Mouse (Mus musculus): ENCODE data around the gene P2rx2.

The P2rx2 gene

DNA sequence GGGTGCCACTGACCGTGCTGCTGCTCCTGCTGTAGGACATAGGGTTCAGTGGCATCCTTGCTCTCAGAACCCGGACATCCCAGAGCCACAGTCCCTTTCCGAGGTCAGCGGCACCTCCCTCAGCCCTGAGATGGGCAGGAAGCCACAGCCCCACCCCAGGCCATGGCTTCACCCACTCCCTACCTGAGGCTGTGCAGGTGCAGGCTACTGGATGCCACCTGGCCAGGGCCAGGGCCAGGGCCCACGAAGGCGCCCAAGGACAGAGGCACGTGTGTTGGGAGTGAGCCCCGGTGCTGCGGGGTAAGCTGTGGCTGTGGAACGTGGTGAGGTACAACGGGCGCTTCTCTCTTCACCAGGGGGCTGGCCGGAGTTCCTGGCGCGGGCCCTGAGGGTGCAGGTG is 36.1 kb upstream of the P2rx2 start:
- no peaks in the 10 kb centered on the region for H3K9me3 ChIP-seq (ENCODE audit: low read length)
- peaks cover 37% of the 10 kb centered on the region for H3K4me1 ChIP-seq (replicated peaks; ENCODE audit: low read depth, low read length)
- peak overlapping the region; percentile 77 for H3K4me3 ChIP-seq (replicated peaks; ENCODE audit: low read length)
- no peaks in the 10 kb centered on the region for H3K27me3 ChIP-seq (ENCODE audit: insufficient read depth, low read length)
- TF ChIP-seq POU5F1 (IDR thresholded peaks at IDR 0.05; ENCODE audit: borderline replicate concordance, low read length) (no peak), NANOG (IDR thresholded peaks at IDR 0.05; ENCODE audit: borderline replicate concordance, low read length) (no peak), CTCF (conservative IDR thresholded peaks at IDR 0.05; ENCODE audit: low read length) (no peak)
- peaks cover 67% of the 10 kb centered on the region for H3K36me3 ChIP-seq (ENCODE audit: insufficient read depth, low read length)

DNA sequence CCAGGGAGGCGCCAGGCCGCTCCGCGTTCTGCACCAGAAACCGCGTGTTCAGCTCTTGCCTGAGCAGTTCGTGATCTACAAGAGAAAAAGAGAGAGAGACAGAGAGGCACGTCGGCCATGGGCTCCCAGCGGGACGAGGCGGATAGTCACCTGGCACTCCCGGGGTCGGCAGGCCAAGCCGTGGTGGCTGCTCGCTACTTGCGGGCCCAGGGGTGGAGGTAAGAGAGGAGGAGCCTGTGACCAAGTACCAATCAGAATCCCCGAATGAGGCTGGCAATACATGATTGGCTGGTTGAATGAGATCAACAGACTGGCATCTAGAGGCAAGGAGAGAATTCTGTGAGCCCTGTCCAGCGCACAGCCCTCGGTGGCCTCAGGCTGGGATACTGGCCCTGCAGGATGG is 35.2 kb upstream of the P2rx2 start:
- Histone ChIP-seq H3K27me3 (ENCODE audit: insufficient read depth, low read length) (no peaks in the 10 kb centered on the region), H3K9me3 (ENCODE audit: low read length) (no peaks in the 10 kb centered on the region), H3K36me3 (ENCODE audit: insufficient read depth, low read length) (peaks cover 68% of the 10 kb centered on the region), H3K4me1 (replicated peaks; ENCODE audit: low read depth, low read length) (peaks cover 37% of the 10 kb centered on the region), H3K4me3 (replicated peaks; ENCODE audit: low read length) (peak overlapping the region; percentile 77)
- TF ChIP-seq CTCF (conservative IDR thresholded peaks at IDR 0.05; ENCODE audit: low read length) (no peak), POU5F1 (IDR thresholded peaks at IDR 0.05; ENCODE audit: borderline replicate concordance, low read length) (no peak), NANOG (IDR thresholded peaks at IDR 0.05; ENCODE audit: borderline replicate concordance, low read length) (no peak)

DNA sequence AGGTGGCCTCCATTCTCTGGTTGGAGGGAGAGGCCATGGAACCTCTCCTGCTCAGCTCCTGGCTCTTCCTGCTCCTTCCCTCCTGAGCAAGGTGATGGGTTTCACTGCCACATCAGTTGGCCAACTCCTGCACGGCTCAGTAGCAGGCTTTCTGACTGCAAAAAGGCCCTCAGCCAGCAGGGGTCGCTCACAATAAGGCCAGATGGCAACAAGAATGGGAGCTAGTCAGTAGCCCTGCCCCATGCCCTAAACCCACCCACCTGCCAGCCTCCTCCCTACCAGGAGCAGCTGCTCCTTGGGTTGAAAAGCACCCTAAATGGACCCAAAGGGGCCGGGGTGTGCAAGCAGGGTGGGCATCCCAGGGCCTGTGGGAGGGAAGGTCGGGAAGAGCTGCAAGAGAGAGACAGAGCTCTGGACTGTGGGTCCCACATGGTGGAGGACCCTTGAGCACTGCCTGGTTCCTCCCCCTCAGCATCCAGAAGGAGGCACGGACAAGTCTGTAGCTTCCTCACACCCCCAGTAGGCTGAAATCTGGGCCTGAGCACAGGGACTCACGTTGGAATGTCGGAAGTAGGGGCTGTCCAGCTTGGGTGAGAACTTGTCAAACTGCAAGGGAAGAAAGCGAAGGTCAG is 33.9 kb upstream of the P2rx2 start:
- Histone ChIP-seq H3K27me3 (ENCODE audit: insufficient read depth, low read length) (no peaks in the 10 kb centered on the region), H3K36me3 (ENCODE audit: insufficient read depth, low read length) (peaks cover 65% of the 10 kb centered on the region), H3K9me3 (ENCODE audit: low read length) (no peaks in the 10 kb centered on the region), H3K4me3 (replicated peaks; ENCODE audit: low read length) (peak overlapping the region; percentile 77), H3K4me1 (replicated peaks; ENCODE audit: low read depth, low read length) (peaks cover 37% of the 10 kb centered on the region)
- TF ChIP-seq CTCF (conservative IDR thresholded peaks at IDR 0.05; ENCODE audit: low read length) = peak; percentile 89
- TF ChIP-seq NANOG (IDR thresholded peaks at IDR 0.05; ENCODE audit: borderline replicate concordance, low read length) = no peak
- no peak for TF ChIP-seq POU5F1 (IDR thresholded peaks at IDR 0.05; ENCODE audit: borderline replicate concordance, low read length)

DNA sequence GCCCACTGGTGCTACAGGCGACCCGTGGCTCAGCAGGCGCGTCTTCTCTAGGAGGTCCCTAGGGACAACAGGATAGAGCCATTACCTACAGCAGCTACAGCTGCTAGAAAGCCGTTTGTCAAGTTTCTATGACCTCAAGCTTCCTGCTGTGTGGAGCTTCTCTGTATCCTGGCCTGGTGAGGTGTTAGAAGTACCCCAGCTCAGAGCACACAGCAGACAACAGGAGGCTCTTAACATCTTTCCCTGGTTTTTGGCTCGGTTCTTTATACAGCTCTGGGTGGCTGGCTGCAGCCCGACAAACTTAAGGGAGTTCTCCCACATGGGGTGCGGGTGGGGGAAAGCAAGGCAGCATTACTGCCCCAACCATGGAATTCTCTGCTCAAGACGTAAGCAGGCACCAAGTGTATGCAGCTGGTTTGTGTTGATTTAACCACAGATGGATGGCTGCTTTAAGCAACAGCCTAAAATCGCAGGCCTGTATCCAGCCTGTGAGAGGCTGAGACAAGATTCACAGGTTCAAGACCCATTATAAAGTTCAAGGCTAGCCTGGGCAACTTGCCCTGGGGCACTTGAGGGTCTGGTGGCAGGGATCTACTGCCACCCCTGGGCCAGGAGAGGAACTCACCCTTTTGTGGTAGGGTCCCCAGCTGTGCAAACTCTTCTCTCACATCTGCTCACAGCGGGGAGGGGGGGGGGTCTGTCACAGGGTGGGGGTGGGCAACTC is 21.0 kb upstream of the P2rx2 start:
- Histone ChIP-seq H3K9me3 (ENCODE audit: low read length) (no peaks in the 10 kb centered on the region), H3K36me3 (ENCODE audit: insufficient read depth, low read length) (peaks cover 41% of the 10 kb centered on the region), H3K4me3 (replicated peaks; ENCODE audit: low read length) (peak overlapping the region; percentile 86), H3K4me1 (replicated peaks; ENCODE audit: low read depth, low read length) (peaks cover 38% of the 10 kb centered on the region), H3K27me3 (ENCODE audit: insufficient read depth, low read length) (peaks cover 5% of the 10 kb centered on the region; the same call in 1 of the 2 replicates)
- no peak for TF ChIP-seq NANOG (IDR thresholded peaks at IDR 0.05; ENCODE audit: borderline replicate concordance, low read length)
- no peak; the same call in 1 of the 2 replicates for TF ChIP-seq CTCF (conservative IDR thresholded peaks at IDR 0.05; ENCODE audit: low read length)
- TF ChIP-seq POU5F1 (IDR thresholded peaks at IDR 0.05; ENCODE audit: borderline replicate concordance, low read length) = no peak

DNA sequence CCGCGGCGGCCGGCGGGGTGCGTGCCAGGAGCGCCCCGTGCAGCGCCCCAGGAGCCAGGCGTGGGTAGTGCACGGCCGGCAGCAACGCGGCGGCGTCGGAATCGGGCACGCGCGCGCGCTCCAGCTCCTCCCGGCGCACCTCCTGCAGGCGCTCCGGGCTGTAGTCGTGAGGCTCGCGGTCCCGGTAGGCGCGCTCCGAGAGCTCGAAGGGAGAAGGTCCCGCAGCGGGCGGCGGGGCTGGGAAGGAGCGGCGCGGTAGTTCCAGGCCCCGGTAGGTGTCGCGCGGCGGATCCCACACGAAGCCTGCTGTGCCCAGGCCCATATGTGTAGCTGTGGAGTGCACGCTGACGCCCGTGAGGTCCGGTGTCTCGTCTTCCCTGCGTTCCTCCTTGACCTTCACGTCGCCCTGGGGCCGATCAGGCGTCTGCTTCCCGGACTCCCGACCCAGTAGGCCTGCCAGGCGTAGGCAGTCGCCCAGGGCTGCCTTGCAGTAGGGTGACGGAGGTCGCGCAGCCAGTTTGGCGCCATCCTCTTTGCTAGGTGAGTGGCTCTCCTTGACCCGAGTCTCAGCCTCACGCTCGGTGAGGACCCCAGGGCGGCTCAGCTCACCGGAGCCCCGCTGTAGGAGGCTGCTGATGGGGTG is 20.3 kb upstream of the P2rx2 start:
- Histone ChIP-seq H3K27me3 (ENCODE audit: insufficient read depth, low read length) (peaks cover 5% of the 10 kb centered on the region; the same call in 1 of the 2 replicates), H3K4me1 (replicated peaks; ENCODE audit: low read depth, low read length) (peaks cover 42% of the 10 kb centered on the region), H3K36me3 (ENCODE audit: insufficient read depth, low read length) (peaks cover 36% of the 10 kb centered on the region), H3K4me3 (replicated peaks; ENCODE audit: low read length) (peak overlapping the region; percentile 86), H3K9me3 (ENCODE audit: low read length) (no peaks in the 10 kb centered on the region)
- TF ChIP-seq POU5F1 (IDR thresholded peaks at IDR 0.05; ENCODE audit: borderline replicate concordance, low read length) (no peak), NANOG (IDR thresholded peaks at IDR 0.05; ENCODE audit: borderline replicate concordance, low read length) (no peak), CTCF (conservative IDR thresholded peaks at IDR 0.05; ENCODE audit: low read length) (no peak)

DNA sequence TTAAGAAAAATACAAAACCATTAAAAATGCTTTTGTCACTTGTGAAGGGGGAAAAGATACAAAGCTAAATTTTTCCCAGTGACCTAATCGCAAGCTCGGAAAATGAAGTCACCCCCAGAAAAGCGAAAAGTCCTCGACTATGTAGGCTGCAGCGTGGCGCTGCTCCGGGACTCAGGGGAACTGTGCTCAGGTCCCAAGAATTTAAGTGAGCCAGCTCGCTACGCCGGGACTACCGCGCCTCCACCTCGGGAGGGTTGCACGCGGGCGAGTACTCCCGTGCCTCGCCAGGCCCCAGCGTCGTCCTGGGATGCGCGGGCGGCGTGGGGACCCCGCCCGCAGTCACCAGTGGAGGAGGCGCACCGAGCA is 19.8 kb upstream of the P2rx2 start:
- H3K4me1 ChIP-seq (replicated peaks; ENCODE audit: low read depth, low read length) = peaks cover 47% of the 10 kb centered on the region
- TF ChIP-seq NANOG (IDR thresholded peaks at IDR 0.05; ENCODE audit: borderline replicate concordance, low read length) (no peak), CTCF (conservative IDR thresholded peaks at IDR 0.05; ENCODE audit: low read length) (no peak), POU5F1 (IDR thresholded peaks at IDR 0.05; ENCODE audit: borderline replicate concordance, low read length) (no peak)
- peak overlapping the region; percentile 86 for H3K4me3 ChIP-seq (replicated peaks; ENCODE audit: low read length)
- peaks cover 5% of the 10 kb centered on the region; the same call in 1 of the 2 replicates for H3K27me3 ChIP-seq (ENCODE audit: insufficient read depth, low read length)
- H3K9me3 ChIP-seq (ENCODE audit: low read length) = no peaks in the 10 kb centered on the region
- peaks cover 32% of the 10 kb centered on the region for H3K36me3 ChIP-seq (ENCODE audit: insufficient read depth, low read length)

DNA sequence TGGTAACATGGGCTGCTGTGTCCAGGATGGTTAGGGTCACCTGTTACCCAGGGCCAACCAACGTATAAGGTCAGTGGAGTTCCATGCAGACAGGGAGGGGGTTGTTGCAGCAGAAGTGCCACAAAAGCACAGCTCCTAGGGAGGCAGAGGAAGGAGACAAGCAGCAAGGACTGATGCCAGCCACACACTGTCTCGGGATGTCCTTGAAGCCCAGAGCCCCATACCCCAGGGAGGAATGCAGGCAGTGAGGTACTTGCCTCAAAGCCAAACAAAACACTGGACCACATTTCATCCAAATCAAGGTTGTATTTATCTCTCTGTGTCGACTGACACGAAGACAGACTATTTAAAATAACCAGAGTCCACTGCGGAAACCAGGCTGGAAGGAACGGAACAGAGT is 18.5 kb upstream of the P2rx2 start:
- no peaks in the 10 kb centered on the region for H3K9me3 ChIP-seq (ENCODE audit: low read length)
- peaks cover 49% of the 10 kb centered on the region for H3K4me1 ChIP-seq (replicated peaks; ENCODE audit: low read depth, low read length)
- peaks cover 20% of the 10 kb centered on the region for H3K36me3 ChIP-seq (ENCODE audit: insufficient read depth, low read length)
- H3K4me3 ChIP-seq (replicated peaks; ENCODE audit: low read length) = no peak overlapping the region
- no peak for TF ChIP-seq CTCF (conservative IDR thresholded peaks at IDR 0.05; ENCODE audit: low read length)
- no peak for TF ChIP-seq POU5F1 (IDR thresholded peaks at IDR 0.05; ENCODE audit: borderline replicate concordance, low read length)
- TF ChIP-seq NANOG (IDR thresholded peaks at IDR 0.05; ENCODE audit: borderline replicate concordance, low read length) = no peak
- peaks cover 5% of the 10 kb centered on the region; the same call in 1 of the 2 replicates for H3K27me3 ChIP-seq (ENCODE audit: insufficient read depth, low read length)

DNA sequence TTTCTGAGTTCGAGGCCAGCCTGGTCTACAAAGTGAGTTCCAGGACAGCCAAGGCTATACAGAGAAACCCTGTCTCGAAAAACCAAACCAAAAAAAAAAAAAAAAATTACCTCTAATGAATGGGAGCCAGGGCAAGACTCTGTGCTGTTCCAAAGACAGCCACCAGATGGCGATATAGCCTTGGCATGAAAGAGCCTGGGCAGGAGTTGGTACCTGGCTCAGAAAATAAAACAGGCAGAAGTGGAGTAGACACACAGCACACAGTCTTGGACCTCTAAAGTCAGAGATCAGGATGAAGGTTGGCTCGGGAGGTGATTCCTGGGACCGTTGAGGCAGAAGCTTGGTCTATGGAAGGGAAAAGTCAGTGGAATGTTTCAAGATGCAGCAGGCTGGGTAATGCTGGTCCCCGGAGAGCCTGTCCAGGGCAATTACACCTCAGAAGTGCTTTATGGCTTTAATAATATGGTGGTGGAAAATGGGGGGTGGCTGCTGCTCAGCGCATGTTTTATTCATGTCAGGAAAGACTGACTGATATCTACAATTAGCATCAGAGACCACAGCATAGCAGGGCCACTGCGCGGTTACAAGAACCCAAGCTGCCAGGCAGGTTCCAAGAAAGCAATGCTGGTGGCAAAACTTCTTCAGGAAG is 14.6 kb upstream of the P2rx2 start:
- Histone ChIP-seq H3K9me3 (ENCODE audit: low read length) (no peaks in the 10 kb centered on the region), H3K4me1 (replicated peaks; ENCODE audit: low read depth, low read length) (peaks cover 45% of the 10 kb centered on the region), H3K36me3 (ENCODE audit: insufficient read depth, low read length) (0 out of 2 replicates have a peak, but pooled peaks cover 4% of the 10 kb centered on the region), H3K27me3 (ENCODE audit: insufficient read depth, low read length) (peaks cover 17% of the 10 kb centered on the region; the same call in 1 of the 2 replicates), H3K4me3 (replicated peaks; ENCODE audit: low read length) (no peak overlapping the region)
- TF ChIP-seq CTCF (conservative IDR thresholded peaks at IDR 0.05; ENCODE audit: low read length) (peak; percentile 89), POU5F1 (IDR thresholded peaks at IDR 0.05; ENCODE audit: borderline replicate concordance, low read length) (no peak)
